Mouse (Mus musculus): Measurements from ENCODE around the gene Ppm1m. TPM values are rescaled to one million over a fixed set of nuclear protein-coding genes. Genes with fewer than 3 reads are reported as not detected.

Ppm1m gene
- polyA plus RNA-seq, 1 experiment: 20.4 TPM

GRCm38 (mm10) chr9:106158037-106158491 is 41.5 kb downstream of the Ppm1m start, which contains the start of gene Glyctk:
Glyctk (minus strand) TSS chr9:106158138.
- no peak for TF ChIP-seq GATA1 (IDR thresholded peaks at IDR 0.05; ENCODE audit: low read length)

- TF ChIP-seq GATA1 (IDR thresholded peaks at IDR 0.05; ENCODE audit: low read length): no peak
Observed at GRCm38 (mm10) chr9:106157623-106157925, 42.0 kb downstream of the Ppm1m start.

DNA sequence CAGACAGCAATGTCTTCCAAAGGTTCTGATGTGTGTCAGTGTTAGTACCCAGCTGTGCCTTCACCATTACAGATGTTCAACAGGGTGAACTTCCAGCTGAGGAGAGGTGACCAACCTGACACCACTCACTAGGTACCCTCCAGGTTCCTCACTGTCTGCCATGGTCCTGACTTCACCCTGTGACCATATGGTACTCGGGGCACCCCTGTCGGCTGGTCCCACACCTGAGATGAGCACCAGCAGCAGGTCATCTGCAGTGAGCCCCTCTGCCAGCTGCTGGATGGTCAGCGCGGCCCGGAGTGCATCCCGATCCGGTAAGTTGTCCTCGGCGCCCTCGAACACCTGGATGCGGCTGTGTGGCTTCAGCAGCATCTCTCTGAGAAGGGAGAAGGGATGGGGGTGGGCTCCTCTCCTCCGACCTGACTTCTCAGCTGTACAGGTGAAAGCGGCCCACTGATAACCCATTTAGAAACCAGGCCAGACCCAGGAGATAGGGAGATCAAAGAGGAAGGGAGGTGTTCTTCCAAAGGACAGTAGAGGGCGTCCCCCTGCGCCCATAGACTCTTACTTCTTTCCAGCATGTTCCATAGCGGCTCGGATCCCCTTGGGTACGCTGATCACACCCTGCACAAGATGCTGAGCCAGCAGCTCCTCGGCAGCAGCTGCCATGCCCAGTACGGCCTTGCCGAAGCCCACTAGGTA is 42.5 kb downstream of the Ppm1m start:
- TF ChIP-seq GATA1 (IDR thresholded peaks at IDR 0.05; ENCODE audit: low read length): no peak

DNA sequence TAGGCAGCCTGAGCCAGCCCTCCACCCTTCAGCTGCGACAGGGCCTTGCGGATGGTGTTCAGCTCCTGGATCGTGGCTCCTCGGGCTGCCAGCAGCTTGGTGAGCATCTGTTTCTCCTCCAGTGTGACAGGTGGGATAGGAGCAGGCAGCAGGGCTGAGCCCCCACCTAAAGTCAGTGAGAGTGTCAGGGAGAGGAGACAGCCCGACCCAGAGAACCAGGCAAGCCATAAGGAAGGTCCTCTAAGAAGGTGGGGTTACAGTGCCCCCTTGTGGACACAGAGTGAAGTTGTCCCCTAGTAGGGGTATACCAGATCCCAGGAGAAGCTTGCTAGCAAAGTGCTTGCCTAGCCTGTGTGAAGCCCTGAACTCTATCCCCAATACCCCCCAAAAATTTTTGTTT is 43.1 kb downstream of the Ppm1m start:
- TF ChIP-seq GATA1 (IDR thresholded peaks at IDR 0.05; ENCODE audit: low read length): no peak

- no peak for TF ChIP-seq GATA1 (IDR thresholded peaks at IDR 0.05; ENCODE audit: low read length)
Observed at GRCm38 (mm10) chr9:106154106-106154505, 45.4 kb downstream of the Ppm1m start.

- no peak for TF ChIP-seq GATA1 (IDR thresholded peaks at IDR 0.05; ENCODE audit: low read length)
Observed at GRCm38 (mm10) chr9:106149399-106149754, 50.2 kb downstream of the Ppm1m start.

DNA sequence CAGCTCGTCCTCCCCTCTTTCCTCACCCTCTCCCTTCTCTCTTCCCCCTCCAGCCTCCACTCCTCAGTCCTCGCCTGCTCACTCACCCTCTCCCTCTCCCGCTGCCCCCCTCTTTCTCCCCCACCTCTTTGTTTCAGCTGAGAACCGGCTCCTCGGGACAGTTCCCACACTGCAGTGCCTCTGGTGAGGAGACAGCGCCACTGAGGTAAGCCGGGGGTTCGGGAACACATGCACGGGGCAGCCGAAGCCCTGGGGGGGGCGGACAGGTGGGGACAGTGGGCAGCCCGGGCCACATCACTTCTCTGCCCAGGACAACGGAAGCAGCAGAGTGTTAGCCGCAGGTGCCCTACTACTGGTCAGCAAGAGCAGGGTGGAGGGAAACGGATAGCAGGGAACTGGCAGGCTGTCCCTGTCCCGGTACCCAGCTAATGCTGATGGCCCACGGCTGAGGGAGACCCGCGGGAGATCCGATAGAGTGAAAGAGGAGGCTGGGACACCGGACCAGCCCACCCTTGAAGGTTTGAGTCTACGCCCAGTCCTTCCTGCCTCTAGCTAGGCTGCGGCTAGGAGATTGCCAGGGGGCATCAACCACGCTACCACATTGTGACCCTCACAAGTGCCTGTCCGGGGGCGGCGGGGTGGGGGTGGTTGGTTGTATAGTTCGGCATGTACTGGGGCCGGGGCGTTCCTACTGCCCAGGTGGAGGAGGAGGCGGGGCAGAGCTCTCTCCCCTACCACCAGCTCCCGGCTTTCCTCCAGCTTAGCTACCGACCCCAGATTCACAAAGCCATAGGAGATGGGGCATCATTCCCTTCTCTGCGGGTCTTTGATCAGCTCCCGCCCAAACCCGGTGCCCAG is 50.8 kb downstream of the Ppm1m start:
- no peak for TF ChIP-seq GATA1 (IDR thresholded peaks at IDR 0.05; ENCODE audit: low read length)

DNA sequence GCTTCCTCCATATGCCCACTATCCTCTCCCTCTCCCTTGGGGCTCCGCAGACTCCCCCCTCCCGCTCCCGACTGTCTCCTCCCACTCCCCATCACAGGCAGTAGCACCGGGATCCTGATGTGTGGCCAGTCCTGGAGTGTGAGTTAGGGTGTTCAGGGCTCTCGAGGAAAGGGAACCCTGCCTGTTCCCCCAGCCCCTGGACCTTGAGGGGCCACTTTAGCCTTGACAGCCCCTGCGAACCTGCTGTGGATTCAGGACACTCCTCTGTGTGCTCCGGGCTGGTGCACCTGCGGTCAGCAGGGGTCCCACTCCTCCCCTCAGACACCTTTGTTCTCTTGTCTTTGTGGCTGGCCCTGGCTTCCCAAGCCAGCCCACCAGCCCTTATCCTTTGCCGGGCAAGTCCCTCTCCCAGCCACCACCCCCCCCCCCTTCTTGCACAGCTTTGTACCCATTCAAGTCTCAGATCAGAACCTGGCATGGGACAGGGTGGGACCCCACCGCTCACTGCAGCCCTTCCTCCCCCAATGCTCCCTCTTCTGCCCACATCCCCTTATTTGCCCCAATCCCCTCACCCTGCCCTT is 51.6 kb downstream of the Ppm1m start:
- no peak for TF ChIP-seq GATA1 (IDR thresholded peaks at IDR 0.05; ENCODE audit: low read length)

- TF ChIP-seq GATA1 (IDR thresholded peaks at IDR 0.05; ENCODE audit: low read length): no peak
Observed at GRCm38 (mm10) chr9:106147281-106147680, 52.3 kb downstream of the Ppm1m start.

GRCm38 (mm10) chr9:106145582-106145981 is 54.0 kb downstream of the Ppm1m start:
- no peak for TF ChIP-seq GATA1 (IDR thresholded peaks at IDR 0.05; ENCODE audit: low read length)

Other genes starting within 250 kb of the Ppm1m start
- not detected in 2 replicates for gene Col6a5, start 239.1 kb downstream of the Ppm1m start, polyA plus RNA-seq (2012)
- not detected in 2 replicates for gene Col6a4, start 103.0 kb downstream of the Ppm1m start, polyA plus RNA-seq (2012)
- gene Glyctk, start 41.6 kb downstream of the Ppm1m start, polyA plus RNA-seq (2012): 1.4 and 1.7 TPM in 2 replicates
- gene Wdr82, start 28.8 kb downstream of the Ppm1m start, polyA plus RNA-seq (2012): 16.9 and 20.6 TPM in 2 replicates
- 36.4 and 41.6 TPM in 2 replicates for gene Twf2, start 3.4 kb upstream of the Ppm1m start, polyA plus RNA-seq (2012)
- gene Tlr9, start 22.9 kb upstream of the Ppm1m start, polyA plus RNA-seq (2012): not detected in 2 replicates
- 7.8 TPM in 2 replicates for gene Alas1, start 48.9 kb upstream of the Ppm1m start, polyA plus RNA-seq (2012)
- gene Poc1a, start 81.3 kb upstream of the Ppm1m start, polyA plus RNA-seq (2012): 9.9 and 20.0 TPM in 2 replicates
- gene Dusp7, start 168.9 kb upstream of the Ppm1m start, polyA plus RNA-seq (2012): 15.7 and 17.4 TPM in 2 replicates
- gene Rpl29, start 229.7 kb upstream of the Ppm1m start, polyA plus RNA-seq (2012): 40.2 and 40.6 TPM in 2 replicates
- gene Acy1, start 238.6 kb upstream of the Ppm1m start, polyA plus RNA-seq (2012): 15.0 and 24.3 TPM in 2 replicates
- gene Abhd14b, start 247.7 kb upstream of the Ppm1m start, polyA plus RNA-seq (2012): 1.1 and 1.5 TPM in 2 replicates
- gene Abhd14a, start 247.9 kb upstream of the Ppm1m start, polyA plus RNA-seq (2012): 13.6 and 24.5 TPM in 2 replicates